Mouse (Mus musculus): Measurements from ENCODE around the gene Gpr155.

Gene Gpr155

DNA sequence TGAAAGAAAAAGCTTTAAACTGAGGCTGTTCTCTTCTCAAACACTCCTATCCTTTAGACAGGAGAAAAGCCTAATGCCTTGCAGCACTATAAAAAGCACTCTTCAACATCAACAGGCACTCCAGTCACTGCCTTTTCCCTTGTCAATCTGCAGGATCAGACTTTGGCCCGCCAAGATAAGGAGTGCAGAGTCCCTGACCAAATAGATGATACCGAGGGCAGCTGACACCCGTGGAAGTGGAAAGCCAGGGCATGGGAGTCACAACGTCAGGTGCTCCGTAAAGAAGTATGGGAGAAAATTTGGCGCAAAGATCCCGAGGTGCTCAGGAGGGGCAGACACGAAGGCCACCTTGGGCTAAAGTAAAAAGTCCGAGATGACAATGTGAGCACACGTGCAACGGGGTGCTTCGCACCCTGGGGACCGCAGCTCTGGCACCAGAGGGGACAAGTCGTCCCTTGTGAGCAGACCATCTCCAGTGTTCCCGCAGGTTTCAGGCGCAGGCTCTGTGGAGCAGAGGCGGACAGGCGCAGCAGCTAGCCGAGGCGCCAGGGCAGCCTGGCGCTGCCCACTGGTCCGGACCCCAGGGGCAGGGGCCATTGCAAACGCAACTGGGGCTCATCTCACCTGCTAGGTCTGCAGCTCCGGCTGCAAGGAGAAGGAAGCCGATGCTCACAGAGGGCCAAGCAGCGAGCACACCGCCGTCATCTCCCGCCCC lies 574 bp downstream of the Gpr155 start:
- DNase-seq = no peak

DNA sequence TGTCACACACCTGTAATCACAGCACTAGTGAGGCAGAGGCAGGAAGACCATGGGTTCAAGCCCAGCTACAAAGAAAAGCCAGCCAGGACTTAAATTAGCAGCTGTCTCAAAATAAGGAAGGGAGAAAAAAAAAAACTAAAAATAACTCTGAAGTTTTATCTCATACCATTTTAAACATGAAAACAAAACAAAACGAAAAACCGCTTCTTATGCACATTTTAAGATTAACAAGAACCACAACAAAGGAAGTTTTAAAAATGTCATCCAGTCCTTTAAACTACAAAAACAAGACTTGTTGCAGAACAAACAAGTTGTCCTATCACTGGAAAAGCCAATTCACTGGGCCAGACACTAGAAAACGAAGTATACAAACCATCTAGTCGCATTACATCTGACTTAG lies 1.2 kb downstream of the Gpr155 start:
- no peak for DNase-seq

DNA sequence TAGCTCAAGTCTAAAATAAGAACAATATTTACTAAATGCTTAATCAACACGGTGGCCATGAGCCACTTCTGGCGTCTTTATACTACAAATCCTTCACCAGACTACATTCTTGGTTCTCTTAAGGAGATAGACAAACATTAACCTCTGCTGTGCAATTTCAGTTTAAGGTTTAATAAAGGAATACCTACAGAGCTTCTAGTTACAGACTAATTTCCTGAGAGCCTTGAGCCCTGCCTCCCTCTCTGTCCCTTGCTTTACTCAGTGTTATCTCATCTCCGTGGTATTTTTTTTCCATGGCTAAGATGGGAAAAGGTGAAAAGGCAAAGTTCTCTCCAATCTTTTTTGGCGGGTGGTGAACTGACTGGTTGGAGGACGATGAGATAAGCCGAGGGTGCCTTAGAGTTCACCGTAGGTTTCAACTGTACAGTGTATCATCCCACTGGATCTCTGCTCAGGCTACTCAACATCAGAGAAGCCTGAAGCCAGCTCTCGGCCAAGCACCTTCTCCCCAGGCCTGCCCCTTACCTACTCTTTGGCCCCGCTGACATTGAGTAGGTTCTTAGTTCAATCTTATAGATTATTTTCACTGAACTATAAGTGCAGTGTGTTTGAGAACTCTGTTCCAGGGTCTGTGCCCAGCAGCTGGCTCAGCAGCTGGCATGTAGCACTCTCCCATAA lies 5.9 kb downstream of the Gpr155 start:
- no peak for DNase-seq

DNA sequence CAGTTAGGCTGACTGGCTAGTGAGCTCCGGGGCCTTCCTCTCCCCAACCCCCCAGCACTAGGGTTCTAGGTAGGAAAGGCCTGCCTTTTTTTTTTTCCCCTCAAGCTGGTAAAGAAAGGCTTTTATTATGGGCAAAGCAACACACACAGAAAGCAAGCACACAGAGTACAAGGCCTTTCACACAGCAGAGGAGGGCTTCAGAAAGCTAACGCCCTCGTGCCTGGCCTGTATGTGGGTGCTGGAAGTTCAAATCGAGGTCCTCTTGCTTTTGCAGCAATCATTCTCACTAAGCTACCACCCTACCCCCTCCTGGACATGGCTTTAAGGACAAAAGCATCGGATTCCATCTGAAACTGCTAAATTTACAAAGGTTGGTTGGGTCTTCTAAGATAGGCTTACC lies 6.7 kb downstream of the Gpr155 start:
- DNase-seq = no peak

DNA sequence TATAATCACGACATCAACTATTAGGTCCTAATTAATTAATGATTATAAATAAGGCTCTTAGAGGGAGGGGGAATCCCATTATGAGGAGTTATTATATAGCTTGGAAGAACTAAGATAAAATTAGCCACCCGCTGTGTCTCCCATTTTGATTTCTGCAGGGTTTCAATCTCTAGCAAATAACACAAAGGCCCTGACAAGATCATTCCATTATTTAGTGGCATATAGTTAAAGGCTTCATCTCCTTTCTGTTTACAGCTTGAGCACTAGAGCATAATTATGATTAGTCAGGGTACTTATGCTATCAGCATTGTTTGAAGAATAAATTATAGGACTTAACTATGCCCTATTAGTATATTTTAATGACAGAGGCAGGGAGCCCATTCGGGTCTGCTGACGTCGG lies 8.0 kb downstream of the Gpr155 start:
- DNase-seq = no peak

DNA sequence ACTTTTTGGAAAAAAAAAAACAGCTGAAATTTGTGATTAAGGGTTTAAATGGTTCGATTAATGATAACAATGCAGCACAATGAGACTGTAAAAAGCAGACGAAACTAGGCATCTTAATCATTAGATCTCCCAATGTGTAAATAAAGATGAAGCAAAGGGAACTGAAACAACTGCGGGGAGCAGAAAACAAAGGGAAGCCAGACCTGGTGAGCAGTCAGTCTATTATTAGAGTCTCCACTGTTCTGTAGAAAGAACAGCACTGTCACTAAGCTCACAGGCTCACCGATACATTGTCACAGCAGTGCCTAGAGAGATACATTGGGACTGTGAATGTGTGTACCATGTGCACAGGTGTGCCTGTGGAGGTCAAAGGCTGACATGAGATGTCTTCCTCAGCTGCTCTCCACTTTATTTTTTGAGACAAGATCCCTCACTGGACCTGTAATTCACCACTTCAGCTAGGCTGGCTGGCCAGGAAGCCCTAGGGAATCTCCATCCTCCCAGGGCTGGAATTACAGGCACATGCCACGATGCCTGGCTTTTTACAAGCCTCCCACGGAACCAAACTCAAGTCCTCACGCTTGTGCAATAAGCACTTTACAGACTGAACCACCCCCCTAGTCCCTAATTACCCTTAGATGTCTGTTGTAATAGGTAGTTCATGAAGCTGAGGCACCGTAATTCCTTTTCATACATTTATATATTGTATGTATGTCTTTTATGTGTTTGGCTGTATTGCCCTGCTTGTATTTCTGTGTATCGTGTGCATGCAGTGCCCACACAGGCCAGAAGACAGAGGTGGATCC lies 14.6 kb downstream of the Gpr155 start:
- no peak for DNase-seq

DNA sequence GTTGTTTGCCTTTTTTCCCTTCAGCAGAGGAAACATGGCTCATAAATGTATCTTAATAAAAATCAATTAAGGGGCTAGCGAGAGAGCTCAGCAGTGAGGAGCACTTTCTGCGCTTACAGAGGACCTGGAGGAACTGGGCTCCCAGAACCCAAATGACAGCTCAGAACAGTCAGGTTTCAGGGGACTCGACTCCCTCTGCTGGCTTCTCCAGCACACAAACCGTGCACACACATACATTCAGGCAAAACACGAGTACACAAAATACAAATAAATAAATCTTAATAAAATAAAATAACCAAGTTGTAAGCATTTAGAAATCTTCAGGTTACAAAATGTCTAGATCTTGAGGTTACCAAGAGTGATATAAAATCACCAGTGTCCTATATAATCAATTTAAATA lies 22.9 kb downstream of the Gpr155 start:
- DNase-seq = no peak

DNA sequence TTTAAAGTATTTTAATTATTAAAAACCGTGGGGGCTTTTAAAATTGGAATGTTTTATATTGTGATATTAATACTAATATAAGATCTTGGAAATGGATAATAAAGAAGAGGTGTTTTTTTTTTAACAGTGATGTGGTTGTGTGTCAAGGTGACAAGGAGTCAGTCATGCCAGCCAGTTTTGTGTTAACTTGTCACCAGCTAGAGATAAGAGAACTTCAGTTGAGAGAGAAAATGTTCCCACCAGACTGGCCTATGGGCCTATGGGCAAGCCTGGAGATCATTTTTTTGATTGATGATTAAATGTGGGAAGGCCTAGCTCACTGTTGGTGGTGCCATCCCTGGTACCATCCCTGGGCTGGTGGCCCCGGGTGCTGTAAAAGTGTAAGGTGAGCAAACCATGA lies 25.8 kb downstream of the Gpr155 start:
- no peak for DNase-seq

DNA sequence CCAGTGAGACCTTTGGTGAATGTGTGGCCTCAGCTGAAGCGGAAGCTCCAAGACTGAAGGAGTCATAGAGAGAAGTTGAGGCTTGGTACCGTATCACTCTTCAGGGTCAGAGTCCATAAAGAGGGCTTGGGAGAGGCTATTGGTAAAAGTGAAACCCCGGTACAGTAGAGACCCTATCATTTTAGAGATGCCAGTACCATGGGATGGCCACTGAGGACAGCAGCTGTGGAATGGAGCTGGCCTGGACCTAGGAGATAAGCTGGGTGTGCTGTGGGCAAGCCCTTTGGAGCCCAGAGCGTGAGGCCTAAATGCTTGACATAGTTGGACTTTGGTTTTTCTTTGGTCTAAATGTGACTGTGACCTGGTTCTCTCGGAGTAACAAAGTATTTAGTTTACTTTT lies 26.4 kb downstream of the Gpr155 start:
- no peak for DNase-seq

DNA sequence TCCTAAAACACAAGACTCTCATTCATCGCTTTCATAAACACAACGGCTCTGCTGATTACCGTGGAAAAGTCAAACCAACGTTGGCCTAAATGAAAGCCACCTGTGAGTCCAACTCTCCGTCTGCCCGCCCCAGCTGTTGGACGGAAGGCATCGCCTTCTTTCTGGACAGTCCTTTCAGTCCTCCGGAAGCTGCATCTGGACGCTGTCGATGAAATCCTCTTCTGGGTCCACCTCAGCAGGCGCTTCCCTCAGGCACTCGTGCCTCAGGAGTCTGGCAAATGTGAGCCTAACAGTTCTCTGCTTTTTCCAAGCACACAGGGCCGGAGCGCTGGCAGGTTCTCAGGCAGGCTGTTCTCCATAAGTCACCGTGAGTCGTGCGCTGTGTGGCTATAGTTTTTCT lies 29.4 kb downstream of the Gpr155 start:
- no peak for DNase-seq

DNA sequence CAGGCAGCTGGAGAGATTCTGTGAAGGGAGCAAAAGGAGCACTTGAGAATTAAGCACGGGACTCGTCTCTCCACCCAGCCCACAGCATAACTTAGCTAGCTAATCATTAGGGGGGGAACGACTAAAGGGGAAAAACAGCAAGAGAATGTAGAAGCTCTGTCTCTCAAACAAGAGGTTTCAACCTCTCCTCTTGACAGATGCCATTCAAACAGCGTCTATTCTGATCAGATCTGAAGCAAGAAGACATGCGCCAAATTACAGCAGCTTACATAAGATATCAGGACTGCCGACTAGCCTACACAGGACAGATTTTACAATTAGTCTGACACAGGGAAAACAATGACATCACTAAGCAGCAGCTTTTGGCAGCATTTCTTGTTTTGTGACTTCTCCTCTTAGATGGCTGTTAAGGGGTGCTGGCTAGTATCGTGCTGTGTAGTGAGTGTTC lies 34.4 kb downstream of the Gpr155 start:
- DNase-seq = peak; percentile 21

DNA sequence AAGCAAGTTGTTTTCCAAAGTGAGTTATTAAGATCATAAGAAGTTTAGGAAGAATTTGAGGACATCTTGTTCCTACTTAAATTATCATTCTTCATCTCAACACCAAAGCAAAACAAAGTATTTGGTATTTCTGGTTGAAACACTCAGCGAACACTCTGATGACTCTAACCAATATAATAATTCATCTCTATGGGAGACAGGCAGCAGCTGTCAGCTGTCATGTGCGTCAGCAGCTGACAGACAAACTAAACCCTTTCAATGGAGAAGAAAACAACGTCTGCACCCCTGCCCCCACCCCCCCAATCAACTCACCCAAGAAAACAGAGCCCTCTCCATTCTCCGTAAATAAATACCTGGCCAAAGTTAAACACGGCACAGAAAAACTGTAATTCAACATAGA lies 34.9 kb downstream of the Gpr155 start:
- DNase-seq = peak; percentile 22

DNA sequence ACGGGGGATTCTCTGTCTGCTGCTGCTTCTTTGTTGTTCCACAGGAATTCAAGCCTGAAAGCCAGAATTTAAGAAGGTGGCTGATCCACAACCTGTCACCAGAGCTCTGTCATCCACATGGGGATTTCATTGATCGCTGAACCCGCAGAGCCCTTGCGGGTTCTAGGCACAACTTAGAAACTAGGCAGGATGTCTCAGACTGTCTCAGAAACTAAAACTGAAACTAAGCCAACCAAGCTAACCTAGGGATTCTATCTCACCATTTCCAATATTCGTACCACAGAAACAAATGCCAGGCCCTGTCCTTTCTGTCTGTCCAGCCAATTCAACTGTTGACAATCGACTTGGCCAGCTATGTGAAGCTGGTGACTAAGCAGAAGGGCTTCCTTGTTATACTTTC lies 38.2 kb downstream of the Gpr155 start:
- no peak for DNase-seq

DNA sequence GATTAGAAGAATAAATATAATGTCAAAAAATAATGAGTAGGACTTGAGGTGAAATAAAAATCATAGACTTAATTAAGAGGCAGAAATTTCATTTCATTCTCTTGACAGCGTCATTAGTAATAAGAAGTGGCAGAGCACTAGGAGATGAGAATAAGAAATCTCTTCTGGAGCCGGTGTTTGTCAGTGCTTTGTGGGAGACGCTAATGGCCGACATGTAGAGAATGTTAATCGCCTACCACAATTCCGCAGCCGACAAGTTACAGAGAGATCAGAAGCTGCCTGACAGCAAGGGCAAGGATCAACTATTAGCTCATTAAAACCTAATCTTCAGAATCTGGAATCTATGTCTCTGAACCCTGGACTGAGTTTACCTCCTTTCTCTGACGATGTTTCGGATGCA lies 38.6 kb downstream of the Gpr155 start:
- no peak for DNase-seq

DNA sequence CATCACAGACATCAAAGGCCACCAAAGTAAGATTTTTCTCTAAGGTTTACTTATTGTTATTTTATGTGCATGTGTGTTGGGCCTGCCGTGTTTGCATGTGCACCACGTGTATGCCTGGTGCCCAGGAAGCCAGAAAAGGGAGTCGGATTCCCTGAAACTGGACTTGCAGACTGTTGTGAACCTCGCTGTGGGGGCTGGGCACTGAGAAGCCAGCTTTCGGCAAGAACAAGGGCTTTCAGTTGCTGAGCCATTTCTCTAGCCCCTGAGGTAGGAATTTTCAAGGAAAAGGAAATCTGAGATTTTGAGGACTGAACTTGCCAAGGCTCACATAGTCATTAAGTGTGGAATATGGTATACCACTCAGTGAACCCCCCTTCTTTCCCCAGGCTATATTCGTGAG lies 39.2 kb downstream of the Gpr155 start:
- no peak for DNase-seq

DNA sequence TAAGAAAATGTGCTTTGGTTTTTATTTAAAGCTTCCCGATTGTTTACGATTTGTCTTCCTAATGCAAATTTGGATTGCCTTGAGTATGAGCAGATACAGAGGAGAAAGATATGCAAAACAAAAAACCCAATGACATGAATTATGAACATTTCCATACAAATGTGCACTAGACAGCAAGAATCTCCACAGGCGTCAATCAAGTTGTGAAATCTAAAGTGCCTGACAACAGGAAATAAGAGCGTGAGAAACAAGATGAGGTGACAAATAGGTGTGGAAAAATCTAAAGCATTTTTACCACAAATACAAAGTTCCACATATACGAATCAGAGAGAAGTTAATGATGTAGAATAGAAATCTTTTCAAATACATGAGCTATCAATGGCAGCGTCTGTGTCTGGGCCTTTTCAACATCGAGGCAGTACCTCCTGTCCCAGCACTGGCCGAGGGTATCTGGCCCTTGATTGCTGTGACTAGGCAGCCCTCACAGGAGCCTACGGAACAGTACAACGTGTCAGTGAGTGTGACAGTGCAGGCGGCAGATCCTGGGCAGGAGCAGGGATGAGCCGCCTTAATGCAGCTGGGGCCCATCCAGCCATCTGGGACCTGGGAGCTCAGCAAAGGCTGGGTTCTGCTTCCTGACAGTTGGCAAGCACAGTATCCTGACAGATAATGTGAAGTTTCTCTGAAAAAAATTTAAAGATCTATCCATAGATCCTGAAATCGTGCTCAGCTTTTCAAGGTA lies 39.9 kb downstream of the Gpr155 start:
- no peak for DNase-seq

DNA sequence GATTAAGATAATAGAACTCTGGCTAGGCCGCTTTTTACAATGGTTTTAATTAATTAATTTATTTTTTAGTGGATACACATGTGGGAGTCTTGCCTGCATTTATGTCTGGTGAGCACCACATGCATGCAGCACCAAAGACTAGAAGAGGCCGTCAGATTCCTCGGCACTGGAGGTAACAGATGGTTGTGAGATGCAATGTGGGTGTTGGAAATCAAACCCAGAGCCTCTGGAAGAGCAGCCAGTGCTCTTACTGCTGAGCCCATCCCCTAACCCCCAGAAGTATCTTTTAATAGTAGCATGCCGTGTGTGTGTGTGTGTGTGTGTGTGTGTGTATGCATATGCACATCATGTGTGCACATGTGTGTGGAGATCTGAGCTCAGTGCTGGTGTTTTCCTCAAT lies 41.2 kb downstream of the Gpr155 start:
- DNase-seq = no peak

DNA sequence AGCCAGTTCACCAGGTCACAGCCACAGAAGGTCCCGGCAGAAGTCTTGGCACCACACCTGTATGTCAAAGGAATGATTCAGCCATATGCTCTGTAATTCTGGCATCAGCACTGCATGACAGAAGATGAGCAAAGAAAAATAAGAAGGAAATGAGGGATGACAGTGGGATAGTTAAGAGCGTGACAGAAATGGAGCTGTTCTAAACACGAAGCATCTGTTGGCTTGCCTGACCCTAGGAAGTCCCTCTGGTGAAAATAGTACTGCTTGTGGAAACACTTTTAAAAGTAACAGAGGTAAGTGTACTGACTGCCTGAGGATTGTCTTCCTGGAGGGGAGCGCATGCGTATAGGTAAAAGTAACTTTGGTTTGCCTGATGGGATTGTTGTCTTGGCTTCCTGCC lies 42.7 kb downstream of the Gpr155 start:
- no peak for DNase-seq

DNA sequence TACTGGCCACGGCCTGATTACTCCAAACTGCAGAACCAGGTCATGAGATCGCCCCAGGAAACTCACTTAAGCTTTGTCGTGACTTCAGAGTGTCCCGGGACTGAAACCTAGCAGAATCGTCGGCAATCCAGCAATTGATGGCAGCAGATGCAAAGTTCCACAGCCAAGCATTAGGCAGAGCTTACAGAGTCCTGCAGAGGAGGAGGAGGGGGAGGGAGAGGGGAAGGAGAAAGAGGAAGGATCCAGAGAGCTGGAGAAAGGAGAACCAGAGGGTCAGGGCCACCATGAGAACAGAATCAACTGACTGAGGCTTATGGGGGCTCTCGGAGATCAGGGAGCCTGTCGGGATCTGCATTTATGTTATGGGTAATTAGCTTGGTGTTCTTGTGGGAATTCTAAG lies 48.0 kb downstream of the Gpr155 start:
- DNase-seq = no peak

DNA sequence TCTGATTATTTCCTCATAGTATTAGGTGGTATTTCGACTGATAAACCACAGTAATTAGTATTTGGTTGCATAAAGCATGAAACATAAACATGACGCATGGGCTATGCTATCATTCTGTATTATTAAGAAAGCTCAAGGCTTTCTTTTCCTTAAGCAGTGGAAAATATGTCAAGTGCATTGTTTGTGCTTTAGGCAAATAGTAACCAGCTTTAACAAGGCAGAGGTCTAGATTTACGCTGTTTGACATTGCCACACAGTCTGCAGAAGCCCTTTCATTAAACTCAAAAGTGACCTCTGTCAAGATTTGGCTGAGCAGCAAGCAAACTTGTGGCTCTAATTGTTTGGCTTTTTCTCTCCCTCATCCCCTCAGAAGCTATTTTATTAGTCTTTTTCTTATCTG lies 50.4 kb downstream of the Gpr155 start:
- DNase-seq = no peak

DNA sequence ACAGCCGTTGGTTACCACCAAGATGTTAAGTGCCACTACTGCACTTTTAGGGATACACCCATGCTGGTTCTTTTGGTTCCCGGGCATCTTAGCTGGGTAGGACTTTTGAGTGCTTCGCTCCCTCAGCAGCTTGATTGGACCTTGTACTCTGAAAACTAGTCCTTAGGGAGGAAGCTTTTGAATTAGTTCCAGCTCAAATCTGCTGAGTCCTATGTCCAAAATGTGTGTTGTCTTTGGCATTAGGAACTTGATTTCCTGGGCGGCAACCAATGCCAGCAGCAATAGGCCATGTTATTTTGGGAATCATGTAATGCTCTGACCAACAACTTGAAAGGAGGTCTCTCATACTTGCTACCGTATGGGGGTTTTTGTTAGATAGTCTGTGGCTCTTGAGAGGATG lies 60.5 kb downstream of the Gpr155 start:
- DNase-seq = no peak

DNA sequence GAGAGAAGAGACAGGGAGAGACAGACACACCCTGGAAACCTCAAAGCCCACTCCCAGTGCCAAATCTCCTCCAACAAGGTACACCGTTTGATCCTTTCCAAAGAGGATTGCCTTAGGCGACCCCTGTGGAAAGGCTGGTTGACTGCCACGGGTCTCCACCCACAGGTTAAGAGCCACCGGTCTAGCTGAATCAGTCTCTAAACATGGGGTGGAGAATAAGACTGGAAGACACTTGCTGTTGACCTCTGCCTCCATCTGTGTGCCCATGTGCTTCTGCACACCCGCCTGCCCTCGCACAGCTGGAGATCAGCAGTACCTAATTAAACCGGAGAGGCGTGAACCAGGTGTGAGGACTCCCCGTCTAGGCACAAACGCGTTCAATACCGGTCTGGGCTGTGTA lies 63.4 kb downstream of the Gpr155 start:
- no peak for DNase-seq

DNA sequence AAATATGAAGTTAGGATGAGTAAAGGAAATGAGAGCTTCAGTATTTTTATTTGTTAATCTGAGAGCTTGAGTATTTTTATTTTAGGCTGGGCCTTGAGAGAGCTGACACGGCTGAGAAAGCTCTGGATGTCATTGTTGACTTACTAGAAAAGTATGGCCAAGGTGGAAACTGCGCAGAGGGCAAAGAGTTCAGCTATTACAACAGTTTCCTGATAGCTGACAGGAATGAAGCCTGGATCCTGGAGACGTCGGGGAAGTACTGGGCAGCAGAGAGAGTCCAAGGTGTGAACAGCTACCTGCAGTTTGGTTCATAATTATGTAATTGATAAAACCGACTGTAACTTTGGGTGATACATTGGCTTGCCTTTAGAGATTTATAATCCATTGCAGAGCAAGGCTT lies 67.2 kb downstream of the Gpr155 start:
- no peak for DNase-seq
